Mouse (Mus musculus) forebrain, embryonic 14.5 days (tissue): ENCODE data around the gene Syne1. TPM values are rescaled to one million over a fixed set of nuclear protein-coding genes. Genes with fewer than 3 reads are reported as not detected.

ENCODE experiments used
- ATAC-seq: fragments of 200-750 bp; cut with Nextera tagmentation; 2 replicates; pipeline ENCODE4 v1.8.0; 2017; ENCODE audit warnings: mild to moderate bottlenecking, moderate library complexity
- DNase-seq: peaks from one replicate; pipeline ENCODE4 v3.0.0-alpha.2; 2015; ENCODE audit warnings: low spot score
- H3K27ac ChIP-seq: fragments of 300-500 bp; sonication (generic); 2 replicates; pipeline ENCODE4 v1.5.1; 2014; ENCODE audit warnings: low read depth, mild to moderate bottlenecking, control low read depth, low read length, moderate library complexity
- H3K27me3 ChIP-seq: fragments of 300-500 bp; sonication (generic); replicated peaks from 2 replicates; pipeline ENCODE4 v1.6.1; 2014; ENCODE audit warnings: low read length, control low read depth, mixed read lengths; ENCODE audit not compliant: control insufficient read depth, insufficient read depth
- H3K36me3 ChIP-seq: fragments of 300-500 bp; sonication (generic); 2 replicates; pipeline ENCODE4 v1.6.1; 2014; ENCODE audit warnings: low read length, control low read depth; ENCODE audit not compliant: control insufficient read depth, insufficient read depth
- H3K4me1 ChIP-seq: fragments of 300-500 bp; sonication (generic); 2 replicates; pipeline ENCODE4 v1.6.1; 2014; ENCODE audit warnings: antibody characterized with exemption, low read length, control low read depth; ENCODE audit not compliant: control insufficient read depth, insufficient read depth
- H3K4me2 ChIP-seq: fragments of 300-500 bp; sonication (generic); 2 replicates; pipeline ENCODE4 v1.6.1; 2014; ENCODE audit warnings: mild to moderate bottlenecking, control low read depth, low read length
- H3K4me3 ChIP-seq: fragments of 300-500 bp; sonication (generic); 2 replicates; pipeline ENCODE4 v1.5.1; 2014; ENCODE audit warnings: low read depth, low read length, control low read depth
- H3K9ac ChIP-seq: fragments of 300-500 bp; sonication (generic); 2 replicates; pipeline ENCODE4 v1.6.1; 2014; ENCODE audit warnings: mild to moderate bottlenecking, low read length, control low read depth, moderate library complexity
- H3K9me3 ChIP-seq: fragments of 300-500 bp; sonication (generic); replicated peaks from 2 replicates; pipeline ENCODE4 v1.6.1; 2016; ENCODE audit warnings: low read length, control low read depth, mixed read lengths; ENCODE audit not compliant: control insufficient read depth
- WGBS: fragments of 180-500 bp; shearing (Covaris S2); extraction: QIAGEN DNeasy Blood & Tissue Kit; methylation state at CpG from one replicate; pipeline ENCODE4 v1.1.7; 2014; 5-methylcytosine and 5-hydroxymethylcytosine counted together
- polyA plus RNA-seq: library from polyadenylated mRNA; unstranded; fragments of >200 nt; fragmentation: Nextera tagmentation; extraction: Ambion mirVana; gene quantifications from 2 replicates; pipeline ENCODE4 v1.2.1, GENCODE M21; 2014

Syne1 gene
- polyA plus RNA-seq, 1 experiment from 2014 or later: 3.4 TPM

DNA sequence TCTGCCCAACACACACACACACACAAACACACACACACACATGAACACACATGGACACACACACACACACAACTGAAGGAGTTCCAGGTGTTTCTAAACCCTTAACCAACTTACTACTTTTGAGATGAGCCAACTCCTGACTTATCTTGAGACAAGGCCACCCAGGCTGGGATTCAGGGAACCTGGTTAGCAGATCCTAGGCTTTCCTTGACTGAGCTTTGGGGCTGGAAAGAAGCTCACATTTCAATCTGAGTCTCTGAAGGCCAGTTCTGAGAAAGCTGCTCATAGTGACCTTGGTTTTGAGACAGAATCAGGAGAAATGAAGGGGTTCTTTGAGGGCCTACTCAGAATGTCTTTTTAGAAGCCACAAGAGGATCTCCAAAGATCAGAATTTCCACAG is 579.7 kb downstream of the Syne1 start:
- ATAC-seq: no peak
- no peak overlapping the region for H3K4me3 ChIP-seq
- no peak overlapping the region for H3K27ac ChIP-seq
- H3K9ac ChIP-seq: no peak overlapping the region
- no peaks in the 10 kb centered on the region for H3K36me3 ChIP-seq
- no peaks in the 10 kb centered on the region for H3K27me3 ChIP-seq
- DNase-seq: no peak
- H3K4me1 ChIP-seq: no peaks in the 10 kb centered on the region
- no peak overlapping the region for H3K4me2 ChIP-seq
- no peaks in the 10 kb centered on the region for H3K9me3 ChIP-seq

- H3K9me3 ChIP-seq: no peaks in the 10 kb centered on the region
- WGBS: 86% methylated on average over 7 of the region's 7 CpGs
- H3K4me1 ChIP-seq: no peaks in the 10 kb centered on the region
Measured at GRCm38 (mm10) chr10:4971156-4971555, 580.1 kb downstream of the Syne1 start.

More at GRCm38 (mm10) chr10:4971156-4971555, 580.1 kb downstream of the Syne1 start:
- DNase-seq: no peak
- no peaks in the 10 kb centered on the region for H3K36me3 ChIP-seq
- no peak overlapping the region for H3K27ac ChIP-seq
- H3K4me2 ChIP-seq: no peak overlapping the region
- ATAC-seq: no peak
- no peak overlapping the region for H3K9ac ChIP-seq
- no peaks in the 10 kb centered on the region for H3K27me3 ChIP-seq
- no peak overlapping the region for H3K4me3 ChIP-seq

Other genes starting within 250 kb of the Syne1 start
- gene Myct1, start 42.3 kb upstream of the Syne1 start, polyA plus RNA-seq: 1.1 and 1.4 TPM in 2 replicates
- not detected in 2 replicates for gene Vip, start 87.7 kb upstream of the Syne1 start, polyA plus RNA-seq